Mouse (Mus musculus): ENCODE results near the gene Tctex1d4. TPM values are rescaled to one million over a fixed set of nuclear protein-coding genes. Genes with fewer than 3 reads are reported as not detected.

Gene Tctex1d4
- polyA plus RNA-seq, 1 experiment from 2014 or later, result 1.1 TPM

DNA sequence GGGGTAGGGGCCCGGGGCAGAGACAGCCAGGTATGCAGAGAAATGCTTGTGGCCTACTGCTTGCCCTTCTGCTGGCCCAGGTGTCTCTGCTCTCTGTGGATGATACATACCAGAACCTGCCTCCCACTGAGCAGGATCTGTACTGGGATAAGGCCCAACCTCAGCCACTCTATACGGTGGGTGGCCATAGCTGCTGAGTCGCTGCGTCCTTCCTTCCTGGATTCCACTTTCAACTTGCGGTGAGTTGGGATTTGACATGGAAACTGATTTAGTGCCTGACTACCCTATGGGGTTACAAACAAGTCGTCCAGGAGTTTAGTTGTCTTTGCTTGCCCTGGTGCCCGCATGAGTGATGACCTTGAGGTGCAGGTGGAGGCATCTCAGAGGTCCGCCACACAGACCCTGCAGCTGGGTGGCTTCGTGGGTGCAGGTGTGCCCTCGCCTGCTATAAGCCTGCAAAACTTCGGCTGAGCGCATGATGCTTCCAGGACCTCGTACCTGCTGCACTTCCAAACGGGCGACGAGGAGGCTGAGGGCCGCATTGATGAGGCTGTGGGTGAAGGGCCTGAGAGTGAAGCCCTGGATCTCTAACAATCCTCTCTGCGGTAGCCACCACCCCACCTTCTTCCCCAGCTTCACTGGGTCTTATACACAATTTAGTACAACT lies 21.6 kb downstream of the Tctex1d4 start:
- no peak overlapping the region for H3K9ac ChIP-seq
- H3K4me1 ChIP-seq (replicated peaks), result peaks cover 7% of the 10 kb centered on the region
- H3K4me2 ChIP-seq, result no peak overlapping the region
- 89% methylated on average over 18 of the region's 18 CpGs for WGBS
- no peaks in the 10 kb centered on the region for H3K9me3 ChIP-seq
- no peaks in the 10 kb centered on the region for H3K27me3 ChIP-seq
- H3K36me3 ChIP-seq, result peaks cover 34% of the 10 kb centered on the region
- ATAC-seq (ENCODE audit: low FRiP score, low read depth), result no peak
- H3K4me3 ChIP-seq, result no peak overlapping the region
- H3K27ac ChIP-seq (replicated peaks), result no peak overlapping the region

DNA sequence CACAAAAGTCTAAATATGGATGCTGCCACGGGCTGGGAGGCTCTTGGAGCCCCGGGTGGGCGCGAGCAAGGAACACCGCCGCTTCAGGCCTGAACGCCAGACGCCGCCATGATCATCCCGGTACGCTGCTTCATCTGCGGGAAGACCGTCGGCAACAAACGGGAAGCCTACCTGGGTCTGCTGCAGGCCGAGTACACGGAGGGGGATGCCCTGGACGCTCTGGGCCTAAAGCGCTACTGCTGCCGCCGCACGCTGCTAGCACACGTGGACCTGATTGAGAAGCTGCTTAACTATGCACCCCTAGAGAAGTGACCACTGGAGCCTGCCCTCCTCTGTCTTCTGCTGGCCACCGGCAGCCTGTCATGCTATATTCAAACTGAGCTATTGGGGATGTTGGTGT lies 22.2 kb downstream of the Tctex1d4 start:
- ATAC-seq (ENCODE audit: low FRiP score, low read depth), result no peak
- H3K36me3 ChIP-seq, result peaks cover 41% of the 10 kb centered on the region
- WGBS, result 70% methylated on average over 24 of the region's 24 CpGs

DNA sequence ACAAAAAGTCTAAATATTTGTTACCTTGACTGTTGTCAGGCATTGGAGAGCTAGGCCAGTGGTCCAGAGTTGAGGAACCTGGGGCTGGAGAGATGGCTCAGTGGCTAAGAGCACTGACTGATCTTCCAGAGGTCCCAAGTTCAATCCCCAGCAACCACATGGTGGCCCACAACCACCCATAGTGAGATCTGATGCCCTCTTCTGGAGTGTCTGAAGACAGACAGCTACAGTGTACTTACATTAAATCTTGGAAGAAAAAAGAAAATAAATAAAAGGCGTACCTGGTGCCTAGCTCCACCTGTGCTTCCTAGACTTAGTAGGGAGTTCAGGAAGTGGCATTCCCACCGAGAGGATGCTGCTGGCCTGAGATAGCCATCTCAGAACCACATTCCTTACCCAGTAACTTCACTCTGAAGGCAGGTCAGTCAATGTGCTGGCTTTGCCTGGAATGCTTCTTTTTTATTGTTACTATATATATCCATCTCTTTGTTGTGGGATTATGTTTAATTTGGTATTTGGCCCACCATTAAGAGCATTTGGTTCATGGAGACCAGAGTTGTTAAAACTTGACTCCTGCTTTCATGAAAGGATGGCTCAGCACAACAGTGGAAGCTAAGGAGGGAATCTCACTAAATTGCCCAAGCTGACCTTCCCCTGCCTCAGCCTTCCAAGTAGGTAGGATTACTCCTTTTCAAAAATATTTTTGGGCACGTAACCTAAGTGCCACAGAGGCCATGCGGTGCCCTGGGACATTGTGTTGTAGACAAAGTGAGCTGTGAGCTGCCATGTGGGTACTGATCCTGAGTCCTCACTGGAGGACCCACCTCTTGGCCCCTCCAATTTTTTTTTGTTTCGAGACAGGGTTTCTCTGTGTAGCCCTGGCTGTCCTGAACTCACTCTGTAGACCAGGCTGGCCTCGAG lies 23.0 kb downstream of the Tctex1d4 start:
- H3K4me2 ChIP-seq, result no peak overlapping the region
- H3K4me1 ChIP-seq (replicated peaks), result peaks cover 17% of the 10 kb centered on the region
- no peak overlapping the region for H3K27ac ChIP-seq (replicated peaks)
- H3K4me3 ChIP-seq, result no peak overlapping the region
- H3K9ac ChIP-seq, result no peak overlapping the region
- H3K36me3 ChIP-seq, result peaks cover 48% of the 10 kb centered on the region
- ATAC-seq (ENCODE audit: low FRiP score, low read depth), result no peak
- no peaks in the 10 kb centered on the region for H3K9me3 ChIP-seq
- 73% methylated on average over 6 of the region's 6 CpGs for WGBS
- H3K27me3 ChIP-seq, result no peaks in the 10 kb centered on the region

More for the DNA sequence above, 22.2 kb downstream of the Tctex1d4 start:
- no peak overlapping the region for H3K4me2 ChIP-seq
- H3K4me1 ChIP-seq (replicated peaks), result peaks cover 10% of the 10 kb centered on the region
- no peaks in the 10 kb centered on the region for H3K9me3 ChIP-seq
- no peaks in the 10 kb centered on the region for H3K27me3 ChIP-seq
- no peak overlapping the region for H3K4me3 ChIP-seq
- H3K27ac ChIP-seq (replicated peaks), result no peak overlapping the region
- H3K9ac ChIP-seq, result no peak overlapping the region

DNA sequence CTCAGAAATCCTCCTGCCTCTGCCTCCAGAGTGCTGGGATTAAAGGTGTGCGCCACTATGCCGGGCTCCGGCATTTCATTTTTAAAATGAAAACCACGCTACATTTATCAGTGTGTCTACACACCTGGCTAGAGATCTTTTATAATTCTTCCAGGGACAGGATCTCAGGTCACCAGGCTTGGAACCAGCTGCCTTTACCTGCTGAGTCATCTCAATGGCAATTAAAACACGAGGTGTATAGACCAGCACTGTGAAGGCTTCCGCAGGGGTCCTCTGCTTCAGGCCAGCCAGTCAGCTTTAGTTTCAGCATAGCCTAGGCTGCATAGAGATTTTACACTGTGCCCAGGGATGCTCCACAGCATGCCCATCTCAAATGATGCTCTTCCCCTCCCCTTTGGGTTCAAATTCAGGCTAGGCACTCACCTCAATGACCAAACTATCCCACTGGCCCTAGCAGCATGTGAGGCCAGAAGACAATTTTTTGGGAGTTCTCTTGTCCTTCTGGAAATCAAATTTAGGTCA lies 23.7 kb downstream of the Tctex1d4 start:
- Histone ChIP-seq H3K9me3 (no peaks in the 10 kb centered on the region), H3K4me2 (no peak overlapping the region), H3K4me1 (replicated peaks) (peaks cover 24% of the 10 kb centered on the region), H3K27me3 (no peaks in the 10 kb centered on the region), H3K27ac (replicated peaks) (no peak overlapping the region), H3K9ac (no peak overlapping the region), H3K4me3 (no peak overlapping the region), H3K36me3 (peaks cover 48% of the 10 kb centered on the region)
- no peak for ATAC-seq (ENCODE audit: low FRiP score, low read depth)
- WGBS, result 86% methylated on average over 6 of the region's 6 CpGs

DNA sequence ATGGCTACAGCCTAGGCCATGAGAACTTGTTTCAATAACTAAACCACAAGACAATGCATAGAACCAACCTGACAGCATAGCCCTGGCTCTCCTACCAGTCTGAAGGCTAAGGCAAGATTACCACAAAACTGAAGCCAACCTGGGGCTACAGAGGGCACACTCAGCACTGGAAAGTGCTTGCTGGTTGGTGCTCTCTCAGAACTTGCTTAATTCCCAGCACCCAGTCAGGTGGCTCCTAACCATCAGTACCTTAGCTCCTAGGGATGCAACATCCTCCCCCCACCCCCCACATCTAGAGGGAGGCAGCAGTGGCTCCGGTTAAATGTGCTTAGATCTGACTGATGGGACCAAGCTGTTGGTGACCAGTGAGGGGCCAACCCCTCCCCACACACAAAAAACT lies 24.8 kb downstream of the Tctex1d4 start:
- H3K27me3 ChIP-seq, result no peaks in the 10 kb centered on the region
- no peaks in the 10 kb centered on the region for H3K9me3 ChIP-seq
- no peak overlapping the region for H3K9ac ChIP-seq
- WGBS, result 89% methylated on average over 1 of the region's 1 CpGs
- ATAC-seq (ENCODE audit: low FRiP score, low read depth), result no peak
- H3K27ac ChIP-seq (replicated peaks), result no peak overlapping the region
- no peak overlapping the region for H3K4me2 ChIP-seq
- H3K36me3 ChIP-seq, result peaks cover 48% of the 10 kb centered on the region
- no peak overlapping the region for H3K4me3 ChIP-seq
- H3K4me1 ChIP-seq (replicated peaks), result peaks cover 25% of the 10 kb centered on the region

DNA sequence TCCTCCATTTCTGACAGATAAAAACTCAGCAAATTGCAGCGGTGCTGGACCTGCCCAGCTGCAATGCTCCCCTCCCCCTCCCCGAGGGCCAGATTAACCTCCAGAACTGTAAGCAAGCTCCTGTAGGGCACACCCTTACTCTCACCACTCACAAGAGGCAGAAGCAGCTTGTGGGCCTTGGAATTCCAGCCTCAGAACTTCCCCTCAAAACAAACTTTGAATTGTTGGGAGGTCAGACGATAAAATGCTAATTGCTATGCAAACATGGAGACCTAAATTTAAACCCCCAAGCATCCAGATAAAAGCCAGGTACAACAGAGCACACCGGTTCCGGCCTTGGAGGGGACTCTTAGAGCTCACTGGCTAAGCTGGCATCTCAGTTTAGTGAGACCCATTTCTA lies 26.1 kb downstream of the Tctex1d4 start:
- 87% methylated on average over 5 of the region's 5 CpGs for WGBS
- H3K36me3 ChIP-seq, result peaks cover 48% of the 10 kb centered on the region
- no peaks in the 10 kb centered on the region for H3K27me3 ChIP-seq
- H3K4me1 ChIP-seq (replicated peaks), result peaks cover 25% of the 10 kb centered on the region
- H3K9me3 ChIP-seq, result no peaks in the 10 kb centered on the region
- no peak overlapping the region for H3K9ac ChIP-seq
- H3K27ac ChIP-seq (replicated peaks), result no peak overlapping the region
- no peak overlapping the region for H3K4me2 ChIP-seq
- H3K4me3 ChIP-seq, result no peak overlapping the region
- ATAC-seq (ENCODE audit: low FRiP score, low read depth), result no peak

DNA sequence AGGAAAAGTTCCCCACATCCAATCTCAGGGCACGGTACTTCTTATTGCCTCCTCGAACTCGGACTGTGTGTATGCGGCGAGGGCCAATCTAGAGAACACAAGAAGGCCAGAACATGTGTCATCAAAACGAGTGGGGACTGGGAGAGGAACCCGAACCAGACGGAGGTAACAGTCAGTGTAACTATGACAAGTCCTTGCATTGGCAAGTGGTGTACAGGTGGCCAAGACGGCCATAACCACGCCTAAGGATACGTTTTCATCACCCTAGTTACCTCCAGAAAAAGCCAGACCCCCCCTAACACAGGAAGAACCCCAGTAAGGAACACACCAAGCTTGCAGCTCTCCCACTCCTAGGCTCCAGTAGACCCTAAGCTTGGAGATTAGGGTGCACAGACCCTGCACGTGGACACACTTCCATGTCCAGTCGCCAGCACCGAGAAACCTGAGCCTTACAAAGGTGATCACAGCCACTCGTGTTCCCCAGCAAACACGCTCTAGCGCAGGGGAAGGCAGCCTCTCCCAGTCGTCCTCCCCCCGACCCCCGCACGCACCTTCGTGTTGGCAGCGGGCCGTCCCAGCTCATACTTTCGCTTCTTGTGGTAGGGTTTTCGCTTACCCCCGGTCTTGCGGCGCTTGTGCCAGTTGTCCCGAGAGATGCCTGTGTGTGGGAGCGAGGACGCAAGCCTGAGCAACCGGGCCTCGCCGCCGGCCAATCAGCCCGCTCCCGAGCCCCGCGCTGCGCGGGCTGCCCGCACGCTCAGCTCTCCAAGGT lies 28.6 kb downstream of the Tctex1d4 start:
- peaks cover 25% of the 10 kb centered on the region for H3K4me1 ChIP-seq (replicated peaks)
- H3K27ac ChIP-seq (replicated peaks), result peak overlapping the region; percentile 91
- ATAC-seq (ENCODE audit: low FRiP score, low read depth), result 0 out of 2 replicates have a peak, but pooled peaks have one; percentile 2
- H3K9me3 ChIP-seq, result no peaks in the 10 kb centered on the region
- H3K36me3 ChIP-seq, result peaks cover 40% of the 10 kb centered on the region
- peak overlapping the region; percentile 90 for H3K4me2 ChIP-seq
- no peaks in the 10 kb centered on the region for H3K27me3 ChIP-seq
- WGBS, result 2% methylated on average over 44 of the region's 44 CpGs
- H3K9ac ChIP-seq, result peak overlapping the region; percentile 84
- peak overlapping the region; percentile 72 for H3K4me3 ChIP-seq

DNA sequence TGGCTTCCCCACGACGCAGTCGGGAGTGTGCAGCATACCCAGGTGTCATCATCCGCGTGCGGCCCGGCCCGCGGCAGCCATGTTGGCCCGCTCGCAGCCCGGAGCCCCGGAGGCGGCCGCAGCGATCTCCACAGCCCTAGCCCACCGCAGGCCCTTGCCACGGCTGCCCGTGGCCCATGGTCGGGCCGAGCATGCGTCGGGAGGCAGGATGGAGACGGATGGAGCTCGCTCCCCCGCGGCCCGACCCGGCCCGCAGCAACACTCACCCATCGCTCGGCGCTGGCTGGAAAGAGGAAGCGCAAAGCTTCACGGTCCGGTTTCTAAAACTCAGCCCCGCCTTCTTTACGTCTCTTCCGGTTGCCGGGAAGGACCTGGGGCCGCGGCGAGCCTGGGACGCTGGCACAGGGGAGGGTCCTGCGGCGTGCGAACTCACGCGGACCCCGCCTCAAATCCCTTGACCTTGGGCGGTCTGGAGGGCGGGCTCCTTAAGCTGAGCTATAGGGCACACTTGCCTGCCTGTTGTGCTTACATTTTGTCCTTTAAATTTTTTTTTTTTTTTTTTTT lies 29.3 kb downstream of the Tctex1d4 start, which contains the start of gene Rps8:
Gene Rps8 (minus strand): TSS at position 452 of the 564 bp plus-strand sequence.
- Histone ChIP-seq H3K9me3 (no peaks in the 10 kb centered on the region), H3K4me3 (peak within 1 kb of the TSS; percentile 72), H3K4me1 (replicated peaks) (peaks cover 25% of the 10 kb centered on the region), H3K9ac (peak within 1 kb of the TSS; percentile 84), H3K36me3 (peaks cover 33% of the 10 kb centered on the region), H3K4me2 (peak within 1 kb of the TSS; percentile 90), H3K27me3 (no peaks in the 10 kb centered on the region), H3K27ac (replicated peaks) (peak within 1 kb of the TSS; percentile 91)
- ATAC-seq (ENCODE audit: low FRiP score, low read depth), result peak; percentile 95
- under 1% methylated on average over 52 of the region's 52 CpGs for WGBS

DNA sequence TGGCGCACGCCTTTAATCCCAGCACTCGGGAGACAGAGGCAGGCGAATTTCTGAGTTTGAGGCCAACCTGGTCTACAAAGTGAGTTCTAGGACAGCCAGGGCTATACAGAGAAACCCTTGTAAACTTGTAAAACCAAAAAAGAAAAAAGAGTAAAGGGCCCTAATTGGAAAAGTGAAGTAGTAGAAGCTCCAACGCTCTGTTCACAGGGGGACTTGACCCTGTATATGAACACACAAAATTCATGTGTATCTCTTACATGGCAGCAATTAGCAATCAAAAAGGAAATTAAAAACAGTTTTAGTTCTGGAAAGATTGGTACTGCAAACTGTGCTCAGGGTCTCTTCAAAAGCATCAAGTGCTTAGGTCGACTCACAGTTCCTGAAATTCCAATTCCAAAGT lies 29.8 kb downstream of the Tctex1d4 start:
- 30% methylated on average over 6 of the region's 6 CpGs for WGBS
- no peak for ATAC-seq (ENCODE audit: low FRiP score, low read depth)
- no peaks in the 10 kb centered on the region for H3K27me3 ChIP-seq
- peak overlapping the region; percentile 72 for H3K4me3 ChIP-seq
- peak overlapping the region; percentile 84 for H3K9ac ChIP-seq
- H3K27ac ChIP-seq (replicated peaks), result peak overlapping the region; percentile 91
- H3K4me1 ChIP-seq (replicated peaks), result peaks cover 25% of the 10 kb centered on the region
- peaks cover 28% of the 10 kb centered on the region for H3K36me3 ChIP-seq
- H3K4me2 ChIP-seq, result peak overlapping the region; percentile 90
- no peaks in the 10 kb centered on the region for H3K9me3 ChIP-seq

DNA sequence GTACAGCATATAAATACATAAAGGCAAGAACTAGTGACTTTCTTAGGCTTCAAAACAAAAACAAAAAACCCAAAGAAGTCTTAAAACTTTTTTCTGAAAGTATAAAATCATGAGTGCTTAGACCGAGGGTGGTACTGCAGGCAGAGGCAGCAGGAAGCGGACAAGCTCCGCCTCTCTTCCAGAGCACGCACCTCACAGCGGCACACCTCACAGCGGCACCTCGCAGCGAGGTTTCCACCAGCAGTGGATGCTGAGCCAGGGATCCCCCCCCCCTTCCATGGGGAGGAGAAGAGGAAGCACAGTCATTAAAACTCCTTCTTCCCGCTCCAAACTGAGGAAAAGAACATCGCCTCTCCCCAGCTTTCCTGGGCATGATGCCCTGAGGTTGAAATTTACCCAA lies 33.1 kb downstream of the Tctex1d4 start:
- H3K36me3 ChIP-seq, result no peaks in the 10 kb centered on the region
- H3K9me3 ChIP-seq, result no peaks in the 10 kb centered on the region
- H3K27me3 ChIP-seq, result no peaks in the 10 kb centered on the region
- H3K4me2 ChIP-seq, result no peak overlapping the region
- peaks cover 6% of the 10 kb centered on the region for H3K4me1 ChIP-seq (replicated peaks)
- ATAC-seq (ENCODE audit: low FRiP score, low read depth), result no peak
- WGBS, result 77% methylated on average over 10 of the region's 10 CpGs
- H3K9ac ChIP-seq, result no peak overlapping the region
- H3K27ac ChIP-seq (replicated peaks), result no peak overlapping the region
- no peak overlapping the region for H3K4me3 ChIP-seq

DNA sequence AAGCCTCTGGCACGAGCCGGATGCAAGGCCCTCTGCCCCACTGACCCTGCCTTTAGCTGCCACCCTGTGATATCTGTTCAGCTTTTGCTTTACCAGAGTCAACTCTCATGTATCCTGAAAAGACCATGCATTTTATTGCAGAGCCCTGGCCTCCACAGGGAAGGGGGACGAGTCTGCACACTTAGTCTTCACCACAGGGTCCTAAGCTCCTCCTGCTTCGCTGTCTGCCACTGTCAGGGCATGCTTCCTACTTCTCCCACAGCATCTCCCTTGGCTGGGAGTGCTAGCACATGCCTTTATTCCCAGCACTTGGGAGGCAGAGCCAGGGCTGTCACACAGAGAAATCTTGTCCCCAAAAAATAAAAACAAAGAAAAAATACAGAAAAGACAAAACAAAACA lies 34.6 kb downstream of the Tctex1d4 start:
- 70% methylated on average over 4 of the region's 4 CpGs for WGBS
- Histone ChIP-seq H3K36me3 (no peaks in the 10 kb centered on the region), H3K9ac (no peak overlapping the region), H3K27ac (replicated peaks) (0 out of 2 replicates have a peak overlapping the region, but pooled peaks have one; percentile 38), H3K4me2 (no peak overlapping the region), H3K27me3 (no peaks in the 10 kb centered on the region), H3K4me3 (no peak overlapping the region), H3K4me1 (replicated peaks) (no peaks in the 10 kb centered on the region), H3K9me3 (no peaks in the 10 kb centered on the region)
- peak; percentile 60; the same call in 1 of the 2 replicates for ATAC-seq (ENCODE audit: low FRiP score, low read depth)
